Mouse (Mus musculus) myocyte (in vitro differentiated cells): ENCODE measurements around the gene Smtnl1. TPM values are rescaled to one million over a fixed set of nuclear protein-coding genes. Genes with fewer than 3 reads are reported as not detected.

ENCODE experiments used
- H3K27me3 ChIP-seq: one replicate; pipeline ENCODE4 v1.6.1; 2011; ENCODE audit not compliant: control insufficient read depth, insufficient read depth, insufficient read length
- H3K36me3 ChIP-seq: one replicate; pipeline ENCODE4 v1.6.1; 2011; ENCODE audit not compliant: control insufficient read depth, insufficient read depth
- H3K4me2 ChIP-seq: one replicate; pipeline ENCODE4 v1.6.1; 2011; ENCODE audit warnings: low read depth, control low read depth
- H3K4me3 ChIP-seq: one replicate; pipeline ENCODE4 v1.5.1; 2011; ENCODE audit warnings: mild to moderate bottlenecking, control low read depth, moderate library complexity
- H3K79me2 ChIP-seq: one replicate; pipeline ENCODE4 v1.6.1; 2011; ENCODE audit not compliant: control insufficient read depth, insufficient read depth
- H3ac ChIP-seq: one replicate; pipeline ENCODE4 v1.6.1; 2011; ENCODE audit not compliant: control insufficient read depth, insufficient read length
- CEBPB ChIP-seq: IDR thresholded peaks from 2 replicates; pipeline ENCODE4 v1.6.1; 2011; ENCODE audit warnings: mild to moderate bottlenecking, moderate library complexity; ENCODE audit not compliant: poor library complexity, insufficient read depth, severe bottlenecking
- E2F4 ChIP-seq: IDR thresholded peaks from one replicate; pipeline ENCODE4 v1.6.1; 2011; ENCODE audit warnings: mild to moderate bottlenecking, control low read depth, moderate library complexity; ENCODE audit not compliant: insufficient read depth
- MAX ChIP-seq: IDR thresholded peaks from one replicate; pipeline ENCODE4 v1.6.1; 2011; ENCODE audit warnings: low read depth, mild to moderate bottlenecking, control low read depth
- MYOD1 ChIP-seq, 3 experiments: IDR thresholded peaks; one replicate each; pipeline ENCODE4 v1.6.1; 2011; ENCODE audit warnings: control low read depth in 2 of 3, low read depth in 2 of 3, mild to moderate bottlenecking in 2 of 3, moderate library complexity in 1 of 3; ENCODE audit not compliant: insufficient read length in 2 of 3, control insufficient read depth in 1 of 3
- MYOG ChIP-seq, 3 experiments: IDR thresholded peaks; one replicate each; pipeline ENCODE4 v1.6.1; 2011; ENCODE audit warnings: control low read depth in 2 of 3, low read depth in 2 of 3, mild to moderate bottlenecking in 2 of 3; ENCODE audit not compliant: insufficient read length in 2 of 3, control insufficient read depth in 1 of 3, insufficient read depth in 1 of 3
- POLR2A ChIP-seq: IDR thresholded peaks from one replicate; pipeline ENCODE4 v1.6.1; 2011; ENCODE audit warnings: low read depth, mild to moderate bottlenecking, control low read depth, moderate library complexity; ENCODE audit not compliant: insufficient read length
- POLR2AphosphoS2 ChIP-seq: IDR thresholded peaks from one replicate; pipeline ENCODE4 v1.6.1; 2011; ENCODE audit warnings: low read depth, control low read depth; ENCODE audit not compliant: insufficient read length
- REST ChIP-seq: IDR thresholded peaks from one replicate; pipeline ENCODE4 v1.6.1; 2011; ENCODE audit warnings: mild to moderate bottlenecking, control low read depth, moderate library complexity; ENCODE audit not compliant: insufficient read depth, insufficient read length
- SRF ChIP-seq: IDR thresholded peaks from one replicate; pipeline ENCODE4 v1.6.1; 2011; ENCODE audit warnings: low read depth; ENCODE audit not compliant: control insufficient read depth, insufficient read length
- TCF12 ChIP-seq: IDR thresholded peaks from one replicate; pipeline ENCODE4 v1.6.1; 2011; ENCODE audit warnings: mild to moderate bottlenecking, control low read depth; ENCODE audit not compliant: poor library complexity, insufficient read depth, severe bottlenecking
- TCF3 ChIP-seq: IDR thresholded peaks from one replicate; pipeline ENCODE4 v1.6.1; 2011; ENCODE audit warnings: low read depth, control low read depth; ENCODE audit not compliant: insufficient read length
- USF1 ChIP-seq: IDR thresholded peaks from one replicate; pipeline ENCODE4 v1.6.1; 2011; ENCODE audit warnings: low read depth, mild to moderate bottlenecking, control low read depth, moderate library complexity
- polyA plus RNA-seq: library from polyadenylated mRNA; unstranded; fragments of >200 nt; fragmentation: generic; extraction: Trizol; gene quantifications from one replicate; pipeline ENCODE4 v1.2.1, GENCODE M21; 2012; ENCODE audit warnings: missing spikeins

Gene Smtnl1
- polyA plus RNA-seq, 1 experiment = 0.85 TPM

- no peak for TF ChIP-seq REST
- no peak for TF ChIP-seq TCF12
- TF ChIP-seq CEBPB = no peak
- no peak for TF ChIP-seq E2F4
- TF ChIP-seq SRF = no peak
- TF ChIP-seq TCF3 = no peak
- no peak for TF ChIP-seq POLR2AphosphoS2
- TF ChIP-seq POLR2A = no peak
- TF ChIP-seq USF1 = no peak
- no peak for TF ChIP-seq MYOG (IDR thresholded peaks at IDR 0.05; ENCODE audit: control insufficient read depth in 1 of 3, insufficient read depth in 1 of 3, insufficient read length in 2 of 3, low read depth in 2 of 3)
- TF ChIP-seq MYOD1 (IDR thresholded peaks at IDR 0.05; ENCODE audit: control insufficient read depth in 1 of 3, insufficient read length in 2 of 3, low read depth in 2 of 3) = no peak
- no peak for TF ChIP-seq MAX
- H3K4me3 ChIP-seq = peak overlapping the region; percentile 85
Measured at GRCm38 (mm10) chr2:84799041-84799561, 23.4 kb downstream of the Smtnl1 start.

DNA sequence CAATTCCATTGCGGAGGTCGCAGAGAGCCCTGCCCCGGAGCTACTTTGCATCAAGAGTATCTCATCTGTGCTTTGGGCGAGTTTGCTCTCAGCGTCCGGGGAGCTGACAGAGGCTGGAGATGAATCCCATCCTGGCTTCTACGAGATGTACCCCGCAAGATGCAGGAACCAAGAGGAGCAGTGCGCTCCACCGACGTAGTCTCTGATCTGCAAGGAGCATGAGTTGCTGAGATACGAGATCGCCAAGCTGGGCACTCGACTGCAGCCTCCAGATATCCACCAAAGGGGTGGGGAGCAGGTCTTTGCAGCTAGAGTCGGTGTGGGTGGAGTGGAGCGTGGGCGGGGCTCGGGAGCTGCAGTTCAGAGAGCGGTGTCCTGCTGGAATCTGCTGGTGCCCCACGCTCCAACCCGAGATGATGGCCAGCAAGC, 23.9 kb downstream of the Smtnl1 start, which contains the start of gene Ube2l6:
Gene Ube2l6, plus strand, starts transcription at position 336 of the 429 bp plus-strand sequence.
- H3ac ChIP-seq = peak within 1 kb of the TSS; percentile 1
- H3K4me3 ChIP-seq = peak within 1 kb of the TSS; percentile 85
- H3K27me3 ChIP-seq = no peaks in the 10 kb centered on the region
- H3K4me2 ChIP-seq = peak within 1 kb of the TSS; percentile 100
- TF ChIP-seq MAX = no peak
- TF ChIP-seq POLR2A = peak; percentile 24
- H3K79me2 ChIP-seq = no peaks in the 10 kb centered on the region
- no peaks in the 10 kb centered on the region for H3K36me3 ChIP-seq

More at GRCm38 (mm10) chr2:84799041-84799561, 23.4 kb downstream of the Smtnl1 start:
- H3ac ChIP-seq = peak overlapping the region; percentile 1
- H3K79me2 ChIP-seq = no peaks in the 10 kb centered on the region
- H3K27me3 ChIP-seq = no peaks in the 10 kb centered on the region
- H3K36me3 ChIP-seq = no peaks in the 10 kb centered on the region
- H3K4me2 ChIP-seq = peak overlapping the region; percentile 100

DNA sequence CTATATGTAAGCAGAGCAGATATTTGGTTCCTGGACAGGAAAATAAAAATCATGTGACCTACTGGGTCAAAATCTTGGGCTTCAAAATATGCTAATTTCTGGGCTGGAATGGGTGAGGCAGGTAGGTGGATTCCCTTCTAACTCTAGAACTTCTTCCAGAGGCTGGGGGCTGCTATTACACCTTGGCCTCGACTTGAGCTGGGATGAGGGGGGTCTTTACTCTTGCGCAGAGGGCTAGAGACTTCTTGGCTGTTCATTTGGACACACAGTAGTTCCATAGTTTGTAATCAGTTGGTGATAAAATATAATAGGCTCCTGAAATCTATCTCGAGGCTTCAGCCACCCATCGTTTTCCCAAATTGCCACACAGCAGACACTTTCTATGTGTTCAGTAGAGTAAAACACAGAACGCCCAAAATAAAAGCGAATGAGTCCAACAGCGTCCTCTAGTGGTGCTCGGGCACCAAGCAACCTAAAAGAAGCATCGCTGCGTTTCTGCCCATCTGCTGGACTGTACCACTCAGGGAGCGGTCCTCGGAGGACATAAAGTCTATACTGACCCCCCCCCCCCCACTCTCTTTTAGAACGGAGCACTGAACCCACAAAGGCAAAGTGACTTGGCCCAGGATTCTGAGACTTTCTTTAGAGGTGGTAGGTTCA, 24.5 kb downstream of the Smtnl1 start:
- Histone ChIP-seq H3K27me3 (no peaks in the 10 kb centered on the region), H3K36me3 (no peaks in the 10 kb centered on the region), H3K4me2 (peak overlapping the region; percentile 100), H3K79me2 (no peaks in the 10 kb centered on the region), H3K4me3 (peak overlapping the region; percentile 85), H3ac (peak overlapping the region; percentile 1)
- TF ChIP-seq MYOG (IDR thresholded peaks at IDR 0.05; ENCODE audit: control insufficient read depth in 1 of 3, insufficient read depth in 1 of 3, insufficient read length in 2 of 3, low read depth in 2 of 3) = no peak

- TF ChIP-seq REST = no peak
- no peak for TF ChIP-seq SRF
- TF ChIP-seq E2F4 = no peak
- TF ChIP-seq CEBPB = no peak
- no peak for TF ChIP-seq TCF3
- Histone ChIP-seq H3K4me2 (no peak overlapping the region), H3ac (no peak overlapping the region), H3K79me2 (no peaks in the 10 kb centered on the region), H3K27me3 (no peaks in the 10 kb centered on the region), H3K4me3 (no peak overlapping the region), H3K36me3 (no peaks in the 10 kb centered on the region)
Measured at GRCm38 (mm10) chr2:84793871-84794270, 28.6 kb downstream of the Smtnl1 start.

DNA sequence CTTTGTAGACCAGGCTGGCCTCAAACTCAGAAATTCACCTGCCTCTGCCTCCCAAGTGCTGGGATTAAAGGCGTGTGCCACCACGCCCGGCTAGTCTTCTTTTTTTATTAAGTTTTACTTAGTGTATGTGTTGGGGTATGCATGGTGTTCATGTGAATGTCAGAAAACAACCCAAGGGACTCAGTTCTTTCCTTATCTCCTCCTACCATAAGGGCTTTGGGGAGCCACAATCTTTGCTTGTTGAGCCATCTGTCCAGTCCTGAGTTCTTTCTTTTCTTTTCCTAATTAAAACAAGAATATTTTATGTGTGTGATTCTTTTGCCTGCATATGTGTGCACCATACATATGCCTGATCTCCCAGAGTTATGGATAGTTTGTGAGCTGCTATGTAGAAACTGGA, 29.3 kb downstream of the Smtnl1 start:
- H3K36me3 ChIP-seq = no peaks in the 10 kb centered on the region
- no peak overlapping the region for H3ac ChIP-seq
- no peak overlapping the region for H3K4me2 ChIP-seq
- H3K4me3 ChIP-seq = no peak overlapping the region
- TF ChIP-seq TCF3 (no peak), E2F4 (no peak), SRF (no peak), USF1 (no peak), REST (no peak), MYOD1 (IDR thresholded peaks at IDR 0.05; ENCODE audit: control insufficient read depth in 1 of 3, insufficient read length in 2 of 3, low read depth in 2 of 3) (no peak)
- H3K79me2 ChIP-seq = no peaks in the 10 kb centered on the region
- no peaks in the 10 kb centered on the region for H3K27me3 ChIP-seq
